Mouse (Mus musculus) left cerebral cortex, postnatal 10 days (tissue): ENCODE data around the gene Ltbp3. TPM values are rescaled to one million over a fixed set of nuclear protein-coding genes. Genes with fewer than 3 reads are reported as not detected.

ENCODE experiments used
- total RNA-seq, 2 experiments: library from RNA; stranded (reverse); gene quantifications; 2 replicates each; pipeline ENCODE4 v1.2.3; 2021

Gene Ltbp3
- total RNA-seq, 2 experiments from 2014 or later, result 19.9 to 21.4 TPM

Other genes with a start within 250 kb of the Ltbp3 start
- 1 to 10 TPM; 4.8 to 5.4 TPM for gene 1700020D05Rik, start 237.1 kb upstream of the Ltbp3 start, total RNA-seq
- gene Snx32, start 230.4 kb upstream of the Ltbp3 start, total RNA-seq, result 10 to 100 TPM; 76.9 to 77.8 TPM
- gene Ovol1, start 180.3 kb upstream of the Ltbp3 start, total RNA-seq, result not detected
- 1 to 10 TPM; 8.3 to 9.2 TPM for gene Ap5b1, start 172.9 kb upstream of the Ltbp3 start, total RNA-seq
- 10 to 100 TPM; 68.2 to 71.7 TPM for gene Rnaseh2c, start 139.0 kb upstream of the Ltbp3 start, total RNA-seq
- gene Kat5, start 130.7 kb upstream of the Ltbp3 start, total RNA-seq, result 10 to 100 TPM; 70.9 to 79.7 TPM
- 10 to 100 TPM; 21.3 to 21.9 TPM for gene Rela, start 103.4 kb upstream of the Ltbp3 start, total RNA-seq
- 10 to 100 TPM; 24.6 to 26.5 TPM for gene Sipa1, start 77.2 kb upstream of the Ltbp3 start, total RNA-seq
- gene Map3k11, start 52.2 kb upstream of the Ltbp3 start, total RNA-seq, result 10 to 100 TPM; 11.9 to 14.3 TPM
- gene Pcnx3, start 52.0 kb upstream of the Ltbp3 start, total RNA-seq, result 10 to 100 TPM; 69.0 to 82.7 TPM
- not detected for gene Kcnk7, start 36.5 kb upstream of the Ltbp3 start, total RNA-seq
- gene Ehbp1l1, start 14.6 kb upstream of the Ltbp3 start, total RNA-seq, result 10 to 100 TPM; 50.4 to 52.0 TPM
- 10 to 100 TPM; 46.6 to 47.6 TPM for gene Fam89b, start 11.3 kb upstream of the Ltbp3 start, total RNA-seq
- 10 to 100 TPM; 79.4 to 82.8 TPM for gene Scyl1, start 30.5 kb downstream of the Ltbp3 start, total RNA-seq
- gene Frmd8, start 134.4 kb downstream of the Ltbp3 start, total RNA-seq, result 10 to 100 TPM; 10.7 to 12.4 TPM
- gene Slc25a45, start 136.9 kb downstream of the Ltbp3 start, total RNA-seq, result 1 to 10 TPM; 3.4 to 3.8 TPM
- 1 to 10 TPM; 6.5 to 8.1 TPM for gene Tigd3, start 153.2 kb downstream of the Ltbp3 start, total RNA-seq
- gene Dpf2, start 172.1 kb downstream of the Ltbp3 start, total RNA-seq, result 10 to 100 TPM; 76.8 to 80.7 TPM
- gene Cdc42ep2, start 183.9 kb downstream of the Ltbp3 start, total RNA-seq, result 1 to 10 TPM; 8.3 to 9.8 TPM
- 10 to 100 TPM in 1 of 2 experiments, 1 to 10 TPM in 1; 8.0 to 10.7 TPM for gene Pola2, start 223.3 kb downstream of the Ltbp3 start, total RNA-seq
- not detected for gene Slc22a20, start 245.2 kb downstream of the Ltbp3 start, total RNA-seq